Mouse (Mus musculus) forebrain, embryonic 11.5 days (tissue): ENCODE results near the gene Emilin1. TPM values are rescaled to one million over a fixed set of nuclear protein-coding genes. Genes with fewer than 3 reads are reported as not detected.

ENCODE experiments used
- ATAC-seq: fragments of 200-750 bp; cut with Nextera tagmentation; replicated peaks from 2 replicates; pipeline ENCODE4 v1.8.0; 2017; ENCODE audit warnings: moderate TSS enrichment; ENCODE audit not compliant: low FRiP score
- DNase-seq: peaks from one replicate; pipeline ENCODE4 v3.0.0-alpha.2; 2017; ENCODE audit warnings: low spot score
- H3K27ac ChIP-seq: fragments of 300-500 bp; sonication (generic); 2 replicates; pipeline ENCODE4 v1.5.1; 2014; ENCODE audit warnings: low read depth, low read length
- H3K27me3 ChIP-seq: fragments of 300-500 bp; sonication (generic); 2 replicates; pipeline ENCODE4 v1.6.1; 2014; ENCODE audit warnings: mild to moderate bottlenecking, low read length, mixed read lengths; ENCODE audit not compliant: control insufficient read depth, insufficient read depth
- H3K36me3 ChIP-seq: fragments of 300-500 bp; sonication (generic); 2 replicates; pipeline ENCODE4 v1.6.1; 2014; ENCODE audit warnings: mild to moderate bottlenecking, low read length, moderate library complexity, mixed read lengths; ENCODE audit not compliant: control insufficient read depth, insufficient read depth
- H3K4me1 ChIP-seq: fragments of 300-500 bp; sonication (generic); replicated peaks from 2 replicates; pipeline ENCODE4 v1.6.1; 2014; ENCODE audit warnings: low read length, mixed read lengths; ENCODE audit not compliant: control insufficient read depth, insufficient read depth
- H3K4me2 ChIP-seq: fragments of 300-500 bp; sonication (generic); 2 replicates; pipeline ENCODE4 v1.6.1; 2014; ENCODE audit warnings: low read depth, mild to moderate bottlenecking, low read length, moderate library complexity, mixed read lengths; ENCODE audit not compliant: severe bottlenecking
- H3K4me3 ChIP-seq: fragments of 300-500 bp; sonication (generic); 2 replicates; pipeline ENCODE4 v1.5.1; 2014; ENCODE audit warnings: low read depth, low read length
- H3K9ac ChIP-seq: fragments of 300-500 bp; sonication (generic); 2 replicates; pipeline ENCODE4 v1.6.1; 2014; ENCODE audit warnings: low read length
- H3K9me3 ChIP-seq: fragments of 300-500 bp; sonication (generic); 2 replicates; pipeline ENCODE4 v1.6.1; 2016; ENCODE audit warnings: low read length, mixed read lengths; ENCODE audit not compliant: control insufficient read depth
- WGBS: fragments of 180-500 bp; shearing (Covaris S2); extraction: QIAGEN DNeasy Blood & Tissue Kit; methylation state at CpG from one replicate; pipeline ENCODE4 v1.1.7; 2014; 5-methylcytosine and 5-hydroxymethylcytosine counted together
- polyA plus RNA-seq: library from polyadenylated mRNA; unstranded; fragments of >200 nt; fragmentation: Nextera tagmentation; extraction: Ambion mirVana; gene quantifications from 2 replicates; pipeline ENCODE4 v1.2.1, GENCODE M21; 2014

Emilin1 gene
- polyA plus RNA-seq, 1 experiment from 2014 or later, result 44.6 TPM

GRCm38 (mm10) chr5:30917348-30917747 is 4.1 kb downstream of the Emilin1 start:
- no peaks in the 10 kb centered on the region for H3K36me3 ChIP-seq
- no peaks in the 10 kb centered on the region for H3K27me3 ChIP-seq
- peaks cover 19% of the 10 kb centered on the region for H3K4me1 ChIP-seq
- H3K9ac ChIP-seq, result no peak overlapping the region
- ATAC-seq (no peak), DNase-seq (no peak)
- no peak overlapping the region for H3K4me3 ChIP-seq
- no peak overlapping the region for H3K4me2 ChIP-seq
- H3K27ac ChIP-seq, result no peak overlapping the region
- 94% methylated on average over 11 of the region's 11 CpGs for WGBS
- no peaks in the 10 kb centered on the region for H3K9me3 ChIP-seq

GRCm38 (mm10) chr5:30917891-30918670 is 4.9 kb downstream of the Emilin1 start:
- ATAC-seq (no peak), DNase-seq (no peak)
- no peaks in the 10 kb centered on the region for H3K9me3 ChIP-seq
- no peak overlapping the region for H3K4me2 ChIP-seq
- H3K9ac ChIP-seq, result no peak overlapping the region
- no peaks in the 10 kb centered on the region for H3K27me3 ChIP-seq
- WGBS, result 83% methylated on average over 31 of the region's 31 CpGs
- no peak overlapping the region for H3K27ac ChIP-seq
- H3K36me3 ChIP-seq, result no peaks in the 10 kb centered on the region
- H3K4me1 ChIP-seq, result peaks cover 19% of the 10 kb centered on the region
- no peak overlapping the region for H3K4me3 ChIP-seq

GRCm38 (mm10) chr5:30918691-30919090 is 5.5 kb downstream of the Emilin1 start:
- Histone ChIP-seq H3K9ac (no peak overlapping the region), H3K4me3 (no peak overlapping the region), H3K9me3 (no peaks in the 10 kb centered on the region), H3K27ac (no peak overlapping the region), H3K4me1 (peaks cover 17% of the 10 kb centered on the region), H3K4me2 (no peak overlapping the region), H3K36me3 (no peaks in the 10 kb centered on the region), H3K27me3 (no peaks in the 10 kb centered on the region)
- 80% methylated on average over 8 of the region's 8 CpGs for WGBS
- DNase-seq (no peak), ATAC-seq (no peak)

- Histone ChIP-seq H3K4me3 (no peak overlapping the region), H3K27me3 (no peaks in the 10 kb centered on the region), H3K27ac (no peak overlapping the region), H3K4me2 (no peak overlapping the region), H3K9me3 (no peaks in the 10 kb centered on the region), H3K4me1 (peaks cover 14% of the 10 kb centered on the region), H3K9ac (peak overlapping the region; percentile 24; the same call in 1 of the 2 replicates), H3K36me3 (no peaks in the 10 kb centered on the region)
- DNase-seq (no peak), ATAC-seq (no peak)
- 67% methylated on average over 11 of the region's 11 CpGs for WGBS
Observed at GRCm38 (mm10) chr5:30919831-30920614, 6.8 kb downstream of the Emilin1 start.

GRCm38 (mm10) chr5:30920621-30921020 is 7.4 kb downstream of the Emilin1 start:
- Histone ChIP-seq H3K9me3 (no peaks in the 10 kb centered on the region), H3K27ac (no peak overlapping the region), H3K4me2 (0 out of 2 replicates have a peak overlapping the region, but pooled peaks have one; percentile 77), H3K4me1 (peaks cover 13% of the 10 kb centered on the region), H3K4me3 (no peak overlapping the region), H3K36me3 (no peaks in the 10 kb centered on the region), H3K27me3 (no peaks in the 10 kb centered on the region), H3K9ac (no peak overlapping the region; the same call in 1 of the 2 replicates)
- WGBS, result 66% methylated on average over 19 of the region's 19 CpGs
- DNase-seq (peak; percentile 55), ATAC-seq (peak; percentile 11)

GRCm38 (mm10) chr5:30921256-30922033 is 8.2 kb downstream of the Emilin1 start, which contains the start of gene Khk:
TSS of gene Khk (plus strand) at chr5:30921431.
- ATAC-seq (peak; percentile 78), DNase-seq (peak; percentile 98)
- peak within 1 kb of the TSS; percentile 65 for H3K9ac ChIP-seq
- H3K4me1 ChIP-seq, result peaks cover 10% of the 10 kb centered on the region
- H3K27ac ChIP-seq, result peak within 1 kb of the TSS; percentile 71; the same call in 1 of the 2 replicates
- no peaks in the 10 kb centered on the region for H3K9me3 ChIP-seq
- no peaks in the 10 kb centered on the region for H3K27me3 ChIP-seq
- H3K4me2 ChIP-seq, result peak within 1 kb of the TSS; percentile 77
- 1% methylated on average over 37 of the region's 40 CpGs for WGBS
- H3K36me3 ChIP-seq, result no peaks in the 10 kb centered on the region
- H3K4me3 ChIP-seq, result peak within 1 kb of the TSS; percentile 45

- Histone ChIP-seq H3K36me3 (no peaks in the 10 kb centered on the region), H3K27ac (no peak overlapping the region), H3K27me3 (no peaks in the 10 kb centered on the region), H3K9me3 (no peaks in the 10 kb centered on the region), H3K4me1 (peaks cover 10% of the 10 kb centered on the region), H3K4me3 (no peak overlapping the region), H3K4me2 (peak overlapping the region; percentile 77; the same call in 1 of the 2 replicates), H3K9ac (no peak overlapping the region)
- WGBS, result 75% methylated on average over 10 of the region's 10 CpGs
- ATAC-seq, result no peak
- no peak for DNase-seq
Observed at GRCm38 (mm10) chr5:30922581-30923041, 9.4 kb downstream of the Emilin1 start.

- H3K4me2 ChIP-seq, result no peak overlapping the region
- H3K4me1 ChIP-seq, result peaks cover 10% of the 10 kb centered on the region
- DNase-seq (no peak), ATAC-seq (no peak)
- no peaks in the 10 kb centered on the region for H3K27me3 ChIP-seq
- H3K27ac ChIP-seq, result no peak overlapping the region
- H3K4me3 ChIP-seq, result no peak overlapping the region
- H3K36me3 ChIP-seq, result no peaks in the 10 kb centered on the region
- 84% methylated on average over 6 of the region's 6 CpGs for WGBS
- H3K9ac ChIP-seq, result no peak overlapping the region
- no peaks in the 10 kb centered on the region for H3K9me3 ChIP-seq
Observed at GRCm38 (mm10) chr5:30923119-30923518, 9.9 kb downstream of the Emilin1 start.
